Mouse (Mus musculus): ENCODE measurements around the gene Sh3rf3.

The Sh3rf3 gene

GRCm38 (mm10) chr10:59171042-59171441, 357.9 kb downstream of the Sh3rf3 start:
- DNase-seq (ENCODE audit: low spot score) = no peak

- no peak for DNase-seq (ENCODE audit: low spot score)
These were observed 359.4 kb downstream of the Sh3rf3 start for GRCm38 (mm10) chr10:59172539-59172938.

- DNase-seq (ENCODE audit: low spot score) = no peak
These were observed 366.5 kb downstream of the Sh3rf3 start for GRCm38 (mm10) chr10:59179620-59180019.

GRCm38 (mm10) chr10:59182306-59182705, 369.1 kb downstream of the Sh3rf3 start:
- DNase-seq (ENCODE audit: low spot score) = no peak
